Mouse (Mus musculus) cerebellum, adult 8-10 months (tissue): ENCODE measurements around the gene Islr2.

Experiments used
- DNase-seq: peaks from one replicate; pipeline ENCODE4 v3.0.0; 2022

Gene Islr2

DNA sequence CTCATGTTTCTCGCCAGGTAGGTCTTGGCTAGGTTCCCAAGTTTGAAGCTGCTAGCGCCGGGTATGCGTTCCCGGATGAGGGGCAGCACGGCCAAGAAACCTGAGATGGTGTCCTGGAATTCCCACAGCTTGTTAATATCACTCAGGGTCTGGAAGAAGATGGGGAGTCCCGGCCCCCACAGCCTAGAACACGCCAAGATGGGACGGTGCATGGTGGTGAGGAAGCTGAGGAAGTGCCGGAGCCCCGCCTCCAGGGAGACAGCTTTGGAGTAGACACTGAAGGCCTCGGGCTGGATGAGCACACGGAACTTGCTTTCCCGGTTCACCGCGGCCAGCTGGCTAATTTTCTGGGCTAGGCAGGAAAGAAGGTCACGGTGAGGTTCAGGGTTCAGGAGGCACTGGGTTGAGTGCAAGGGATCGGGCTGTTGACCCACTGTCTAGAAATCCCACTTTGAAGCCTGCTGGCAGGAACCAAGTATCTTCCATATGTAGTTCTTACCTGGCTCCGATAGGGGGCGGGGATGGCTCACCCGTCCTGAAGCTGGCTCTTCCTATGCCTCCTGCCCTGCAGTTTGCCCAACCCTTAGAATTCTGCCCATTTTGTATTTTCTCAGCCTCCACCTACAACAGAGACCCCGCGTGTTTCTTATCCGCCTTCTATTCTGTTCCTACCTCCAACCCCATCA lies 16.2 kb upstream of the Islr2 start:
- DNase-seq: peak; percentile 38

- DNase-seq: no peak
These were observed 14.4 kb upstream of the Islr2 start for GRCm38 (mm10) chr9:58218539-58218938.

DNA sequence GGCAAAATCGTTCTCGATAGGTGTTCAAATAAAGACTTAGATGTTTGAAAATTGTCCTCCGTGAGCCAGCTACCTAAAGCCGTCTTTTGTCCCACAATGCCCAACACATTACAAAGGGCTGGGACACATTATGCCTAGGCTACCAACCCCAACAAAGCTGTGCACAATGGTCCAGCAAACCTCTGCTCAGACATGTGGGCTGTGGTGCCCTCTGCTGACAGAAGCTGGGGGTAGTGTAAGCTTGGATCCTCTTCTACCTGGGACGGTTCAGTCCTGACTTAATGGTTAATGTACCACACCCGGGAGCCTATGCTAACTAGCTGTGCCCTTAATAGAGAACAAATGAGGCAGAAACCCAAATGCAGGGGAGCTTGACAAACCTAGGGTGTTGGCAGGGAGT lies 12.3 kb upstream of the Islr2 start:
- peak; percentile 23 for DNase-seq

GRCm38 (mm10) chr9:58214519-58215180 lies 10.5 kb upstream of the Islr2 start:
- DNase-seq: no peak

DNA sequence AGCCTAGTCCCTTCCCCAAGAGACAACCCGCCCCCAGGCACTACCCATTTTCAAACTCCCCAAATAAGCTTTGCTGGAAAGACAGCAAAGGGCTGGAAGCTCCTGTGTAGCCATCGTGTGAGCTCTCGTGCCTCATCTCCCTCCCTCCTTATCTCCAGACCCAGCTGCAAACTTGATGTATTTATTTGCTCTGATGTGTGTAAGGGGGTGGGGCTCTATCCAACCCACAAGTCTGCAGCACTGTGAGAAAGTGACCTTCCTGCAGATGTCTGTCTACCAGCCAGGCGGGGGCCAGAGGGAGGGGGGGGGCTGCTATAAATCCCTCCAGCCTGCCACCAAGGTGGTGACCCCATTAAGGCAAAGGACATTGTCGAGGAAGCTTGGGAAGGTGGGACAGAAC lies 9.7 kb upstream of the Islr2 start:
- no peak for DNase-seq

DNA sequence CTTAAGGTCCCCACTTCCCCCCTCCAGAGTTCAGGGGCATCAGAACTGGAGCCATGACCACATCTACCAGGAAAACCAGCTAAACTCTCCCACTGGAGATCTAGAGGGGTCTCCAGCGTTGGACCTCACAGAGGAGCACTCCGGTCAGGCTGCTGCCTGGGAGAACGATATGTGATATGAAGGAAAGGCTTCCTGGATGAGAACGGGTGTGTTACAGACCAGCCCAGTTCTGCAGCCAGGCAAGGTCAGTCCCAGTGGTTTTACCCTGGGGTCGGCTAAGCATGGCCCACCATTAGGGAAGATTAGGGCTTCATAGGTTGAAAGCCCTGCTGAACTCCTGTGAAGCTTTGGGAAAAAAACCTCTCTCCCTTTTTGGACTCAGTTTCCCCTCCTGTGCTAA lies 9.3 kb upstream of the Islr2 start:
- DNase-seq: no peak

DNA sequence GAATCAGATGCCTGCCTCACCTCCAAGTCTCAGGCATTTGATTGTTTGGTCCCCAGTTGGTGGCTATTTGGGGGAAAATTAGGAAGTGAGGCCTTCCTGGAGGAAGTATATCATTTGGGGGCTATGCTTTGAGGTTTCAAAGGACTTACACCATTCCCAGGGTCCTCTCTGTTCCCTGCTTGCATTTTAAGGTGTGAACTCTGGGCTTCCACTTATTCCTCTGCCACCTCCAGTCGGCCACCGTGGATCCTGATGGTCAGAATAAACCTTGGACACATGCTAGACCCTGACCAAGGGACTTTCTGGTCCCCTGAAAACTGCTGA lies 6.1 kb upstream of the Islr2 start:
- DNase-seq: no peak

DNA sequence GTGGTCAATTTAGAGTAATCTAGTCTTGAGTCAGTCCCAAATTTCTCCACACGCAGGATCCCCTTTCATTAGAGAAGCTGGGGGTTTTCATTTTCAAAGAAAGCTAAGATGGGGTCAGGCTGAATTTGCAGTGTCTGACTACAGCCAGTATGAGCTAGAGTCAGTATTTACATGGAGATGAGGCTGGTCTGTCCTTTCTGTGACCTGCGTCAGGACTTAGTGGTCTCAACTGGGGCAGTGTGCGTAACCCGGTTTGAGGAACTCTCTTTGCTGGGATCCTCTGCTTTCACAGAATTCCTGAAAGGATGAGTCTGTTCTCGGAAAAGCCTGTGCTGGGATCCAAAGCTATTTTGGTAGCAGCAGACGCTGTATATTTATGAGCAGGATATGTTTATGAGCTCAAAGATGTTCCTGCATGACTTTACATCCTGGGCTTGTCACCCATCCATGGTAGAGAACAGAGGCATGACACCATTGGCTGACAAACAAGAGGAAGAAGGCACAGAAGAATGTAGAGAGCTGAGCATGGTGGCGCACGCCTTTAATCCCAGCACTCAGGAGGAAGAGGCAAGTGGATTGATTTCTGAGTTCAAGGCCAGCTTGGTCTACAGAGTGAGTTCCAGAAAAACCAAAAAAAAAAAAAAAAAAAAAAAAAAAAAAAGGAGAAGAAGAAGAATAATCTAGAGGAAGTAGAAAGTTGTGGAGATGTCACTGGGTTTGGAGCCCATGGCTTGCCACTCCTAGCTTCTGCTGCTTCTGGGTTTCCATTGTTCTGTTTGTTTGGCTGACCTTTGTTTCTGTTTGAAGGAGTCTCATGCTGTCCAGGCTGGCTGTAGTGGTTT lies 5.6 kb upstream of the Islr2 start:
- no peak for DNase-seq

- no peak for DNase-seq
These were observed 1.9 kb upstream of the Islr2 start for GRCm38 (mm10) chr9:58206013-58206412.

- DNase-seq: peak; percentile 94
These were observed 405 bp upstream of the Islr2 start for GRCm38 (mm10) chr9:58204448-58205000.

DNA sequence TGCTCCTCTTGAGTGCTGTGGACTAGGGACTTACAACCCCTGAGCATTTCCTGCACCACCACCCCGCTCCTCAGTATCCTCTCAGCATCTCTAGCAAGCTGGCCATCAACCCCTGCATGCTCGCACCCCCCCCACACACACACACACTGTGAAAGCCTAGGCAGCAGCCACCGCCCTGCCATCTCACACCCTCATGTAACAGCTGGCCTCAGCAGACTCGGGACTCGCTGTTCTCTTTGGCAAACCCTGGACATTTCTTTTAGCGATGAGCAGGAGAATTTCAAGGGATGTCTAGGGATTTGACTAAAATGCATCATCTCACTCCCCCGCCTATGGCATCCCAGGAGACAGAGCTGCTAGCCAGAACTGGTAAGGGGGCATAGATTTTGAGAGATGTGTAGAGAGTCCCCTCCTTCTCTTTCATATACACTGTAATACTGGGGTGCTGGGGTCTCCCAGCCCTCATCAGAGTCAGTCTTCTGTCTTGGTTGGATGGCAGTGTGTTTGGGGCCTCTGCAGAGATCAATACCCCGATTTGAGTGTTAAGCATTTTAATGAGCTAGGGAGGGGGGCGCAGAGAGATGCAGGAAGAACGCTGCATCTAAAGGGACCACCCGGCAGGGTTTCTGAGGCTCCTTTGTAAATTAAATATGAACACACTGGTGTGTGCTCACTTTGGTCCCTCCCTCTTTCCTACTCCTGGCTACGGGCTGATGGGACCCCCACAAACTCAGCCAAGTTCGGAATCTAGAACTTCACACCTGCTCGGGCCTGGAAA lies 1.3 kb downstream of the Islr2 start:
- DNase-seq: no peak

- DNase-seq: no peak
These were observed 2.1 kb downstream of the Islr2 start for GRCm38 (mm10) chr9:58201861-58202549.

DNA sequence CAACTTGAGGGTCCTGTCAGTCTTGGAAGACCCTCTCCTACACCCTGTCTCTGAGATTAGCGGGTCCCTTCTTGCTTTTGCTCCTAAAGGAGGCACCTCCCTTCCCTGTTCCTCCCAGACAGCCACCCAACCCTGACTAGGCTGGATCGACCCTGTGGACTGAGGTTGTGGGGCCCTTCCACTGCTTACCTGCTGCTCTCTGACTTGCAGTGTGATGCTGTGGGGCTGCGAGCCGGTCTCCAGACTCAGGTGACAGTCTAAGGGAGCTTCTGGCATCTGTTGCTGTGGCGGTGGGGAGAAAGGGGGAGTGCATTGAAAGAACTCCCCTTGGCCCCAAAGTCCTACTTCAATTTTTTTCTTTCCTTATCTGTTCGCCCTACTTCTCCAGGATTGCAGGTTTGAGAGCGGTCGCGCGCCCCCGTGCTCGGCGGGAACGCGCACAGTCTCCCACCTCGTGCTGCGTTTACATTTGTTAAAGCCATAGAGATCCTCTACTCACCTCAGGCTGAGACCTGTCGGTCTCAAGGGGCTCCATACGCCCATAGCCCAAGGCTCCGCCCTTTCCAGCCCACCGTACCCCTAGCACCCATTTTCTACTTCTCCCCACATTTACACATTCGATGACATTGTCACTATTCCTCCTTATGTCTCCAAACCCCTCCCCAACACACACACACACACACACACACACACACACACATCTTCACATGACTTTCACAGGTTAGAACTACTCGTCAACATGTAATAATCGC lies 2.9 kb downstream of the Islr2 start:
- no peak for DNase-seq

- no peak for DNase-seq
These were observed 3.6 kb downstream of the Islr2 start for GRCm38 (mm10) chr9:58200270-58201090.

GRCm38 (mm10) chr9:58199381-58200269 lies 4.5 kb downstream of the Islr2 start:
- DNase-seq: no peak

DNA sequence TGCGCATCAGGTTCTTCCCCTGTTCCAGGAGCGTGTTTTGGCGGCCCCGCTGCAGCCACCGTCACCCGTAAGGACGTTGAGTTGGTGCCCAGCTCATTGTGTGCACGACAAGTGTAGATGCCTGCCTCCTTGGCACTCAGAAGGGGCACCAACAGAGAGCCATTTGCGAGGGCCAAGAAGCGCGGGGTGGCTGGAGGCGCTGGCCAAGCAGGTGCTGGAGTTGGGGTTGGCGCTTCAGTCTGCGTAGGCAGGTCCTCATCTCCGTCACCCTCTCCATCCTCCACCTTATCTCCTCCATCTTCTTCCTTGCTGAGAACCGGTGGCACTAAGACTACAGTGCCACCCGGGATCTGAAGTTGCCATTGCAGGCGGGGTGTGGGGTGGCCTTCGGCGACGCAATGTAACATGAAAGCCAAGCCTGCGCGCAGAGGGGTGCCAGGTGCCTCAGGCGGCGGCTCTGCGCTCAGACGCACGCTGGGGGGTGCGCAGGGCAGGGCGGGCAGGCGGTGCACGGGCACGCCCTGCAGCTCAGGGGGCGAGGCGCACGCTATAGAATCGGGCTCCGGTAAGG lies 5.2 kb downstream of the Islr2 start:
- peak; percentile 33 for DNase-seq

DNA sequence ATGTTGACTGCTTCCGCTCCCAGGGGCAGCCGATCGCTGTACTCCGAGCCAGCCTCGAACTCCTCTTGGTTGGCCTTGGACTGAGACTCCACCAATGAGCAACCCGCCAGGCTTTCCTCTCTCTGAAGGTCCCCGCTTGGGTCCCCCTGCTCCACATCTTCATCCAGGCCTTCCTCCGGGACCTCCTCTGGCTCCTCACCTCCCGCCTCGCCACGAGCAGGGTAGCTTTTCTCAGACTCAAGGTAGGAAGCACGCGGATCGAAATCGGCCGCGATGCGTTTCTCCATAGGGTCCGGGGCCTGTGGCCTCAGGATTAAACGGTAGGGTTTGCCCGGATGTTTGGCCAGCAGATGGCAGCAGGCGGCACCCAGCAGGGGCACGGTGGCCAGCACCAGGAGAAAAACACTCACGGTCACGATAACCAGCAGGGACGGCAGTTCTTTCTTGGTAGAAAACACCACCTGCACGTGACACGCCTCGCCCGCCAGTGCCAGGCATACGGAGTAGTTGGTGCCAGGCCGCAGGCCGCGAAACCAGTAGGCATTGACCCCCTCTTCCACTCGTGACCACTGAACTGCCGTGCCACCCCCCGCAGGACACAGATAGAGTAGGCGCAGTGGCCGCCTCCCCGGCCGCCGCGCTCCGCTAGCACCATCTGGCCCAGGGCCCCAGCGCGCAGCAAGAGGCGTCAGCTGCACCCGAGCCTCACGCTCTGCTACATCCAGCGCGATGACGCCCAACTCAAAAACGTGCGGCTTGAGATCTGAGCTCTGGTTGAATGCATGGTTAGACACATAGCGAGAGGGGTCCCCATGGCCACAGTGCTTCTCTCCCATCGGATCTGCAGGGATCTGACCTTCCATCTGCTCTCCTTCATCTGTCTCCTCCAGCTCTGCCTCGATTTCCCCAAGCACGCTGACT lies 6.1 kb downstream of the Islr2 start:
- peak; percentile 29 for DNase-seq
